Mouse (Mus musculus) heart, postnatal 0 days (tissue): ENCODE measurements around the gene Mmgt2. TPM values are rescaled to one million over a fixed set of nuclear protein-coding genes. Genes with fewer than 3 reads are reported as not detected.

Experiments used
- ATAC-seq: fragments of 200-750 bp; cut with Nextera tagmentation; 2 replicates; pipeline ENCODE4 v1.8.0; 2017; ENCODE audit warnings: low read depth, moderate number of reproducible peaks, moderate library complexity; ENCODE audit not compliant: insufficient read depth
- DNase-seq: peaks from one replicate; pipeline ENCODE4 v3.0.0-alpha.2; 2016; ENCODE audit warnings: low spot score
- H3K27ac ChIP-seq: fragments of 300-500 bp; sonication (generic); 2 replicates; pipeline ENCODE4 v1.5.1; 2014; ENCODE audit warnings: low read depth, mild to moderate bottlenecking
- H3K27me3 ChIP-seq: fragments of 300-500 bp; sonication (generic); 2 replicates; pipeline ENCODE4 v1.6.1; 2014; ENCODE audit warnings: low read length, mixed read lengths; ENCODE audit not compliant: control insufficient read depth, insufficient read depth
- H3K36me3 ChIP-seq: fragments of 300-500 bp; sonication (generic); replicated peaks from 2 replicates; pipeline ENCODE4 v1.6.1; 2014; ENCODE audit warnings: low read length, mixed read lengths; ENCODE audit not compliant: control insufficient read depth, insufficient read depth
- H3K4me1 ChIP-seq: fragments of 300-500 bp; sonication (generic); 2 replicates; pipeline ENCODE4 v1.6.1; 2014; ENCODE audit warnings: antibody characterized with exemption; ENCODE audit not compliant: control insufficient read depth, insufficient read depth
- H3K4me2 ChIP-seq: fragments of 300-500 bp; sonication (generic); 2 replicates; pipeline ENCODE4 v1.6.1; 2014; ENCODE audit warnings: low read depth, mild to moderate bottlenecking, low read length, moderate library complexity
- H3K4me3 ChIP-seq: fragments of 300-500 bp; sonication (generic); 2 replicates; pipeline ENCODE4 v1.5.1; 2014; ENCODE audit warnings: low read depth, low read length
- H3K9ac ChIP-seq: fragments of 300-500 bp; sonication (generic); replicated peaks from 2 replicates; pipeline ENCODE4 v1.6.1; 2014; ENCODE audit warnings: low read depth, low read length, mixed read lengths
- H3K9me3 ChIP-seq: fragments of 300-500 bp; sonication (generic); replicated peaks from 2 replicates; pipeline ENCODE4 v1.6.1; 2016; ENCODE audit warnings: low read length; ENCODE audit not compliant: control insufficient read depth
- CTCF ChIP-seq: IDR thresholded peaks from 2 replicates; pipeline ENCODE4 v1.5.1; 2016; ENCODE audit warnings: antibody characterized with exemption, control low read depth, low read depth
- EP300 ChIP-seq: IDR thresholded peaks from 2 replicates; pipeline ENCODE4 v1.6.1; 2016; ENCODE audit warnings: antibody characterized with exemption, low read depth
- WGBS: fragments of 180-500 bp; shearing (Covaris S2); extraction: QIAGEN DNeasy Blood & Tissue Kit; methylation state at CpG from one replicate; pipeline ENCODE4 v1.1.7; 2014; 5-methylcytosine and 5-hydroxymethylcytosine counted together
- polyA plus RNA-seq: library from polyadenylated mRNA; unstranded; fragments of >200 nt; fragmentation: Nextera tagmentation; extraction: Ambion mirVana; gene quantifications from 2 replicates; pipeline ENCODE4 v1.2.1, GENCODE M21; 2015
- total RNA-seq: library from RNA; depleted of rRNA; stranded (reverse); fragments of >200 nt; gene quantifications from 2 replicates; pipeline ENCODE4 v1.2.3, GENCODE M21; 2014; ENCODE audit warnings: low replicate concordance

Gene Mmgt2
- total and polyA plus RNA-seq, 2 experiments from 2014 or later: 36.0 to 38.9 TPM

- WGBS: 79% methylated on average over 8 of the region's 8 CpGs
- TF ChIP-seq EP300 (no peak), CTCF (no peak)
- no peaks in the 10 kb centered on the region for H3K27me3 ChIP-seq
- H3K4me1 ChIP-seq: 0 out of 2 replicates have a peak, but pooled peaks cover 3% of the 10 kb centered on the region
- no peak overlapping the region for H3K9ac ChIP-seq
- H3K36me3 ChIP-seq: peaks cover 31% of the 10 kb centered on the region
- no peak overlapping the region for H3K27ac ChIP-seq
- no peak overlapping the region for H3K4me2 ChIP-seq
- H3K4me3 ChIP-seq: no peak overlapping the region
- DNase-seq: no peak
- ATAC-seq: no peak
- no peaks in the 10 kb centered on the region for H3K9me3 ChIP-seq
Observed at GRCm38 (mm10) chr11:62614876-62615410, 33.5 kb upstream of the Mmgt2 start.

DNA sequence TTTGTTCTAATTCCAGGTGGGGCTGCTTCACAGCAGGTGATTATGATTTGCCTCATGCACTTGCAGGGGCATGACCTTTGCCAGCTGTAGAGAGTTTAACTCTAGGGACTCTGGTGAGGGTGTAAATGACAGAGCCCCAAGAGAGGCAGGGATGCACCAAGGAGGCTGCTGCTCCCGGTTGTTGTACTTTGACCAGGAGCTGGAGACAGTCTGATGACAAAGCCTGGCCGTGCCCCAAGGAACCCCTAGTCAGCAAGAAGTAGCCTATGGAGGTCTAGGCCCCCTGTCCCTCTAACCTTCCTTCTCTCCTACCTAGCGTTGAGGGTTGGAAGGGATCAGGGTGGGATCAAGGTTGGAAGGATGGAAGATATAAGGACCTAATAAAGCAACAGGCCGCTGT lies 33.0 kb upstream of the Mmgt2 start:
- 89% methylated on average over 4 of the region's 4 CpGs for WGBS
- TF ChIP-seq CTCF (no peak), EP300 (no peak)
- Histone ChIP-seq H3K4me3 (no peak overlapping the region), H3K36me3 (peaks cover 36% of the 10 kb centered on the region), H3K9me3 (no peaks in the 10 kb centered on the region), H3K4me2 (no peak overlapping the region), H3K9ac (no peak overlapping the region), H3K27ac (no peak overlapping the region), H3K27me3 (no peaks in the 10 kb centered on the region), H3K4me1 (0 out of 2 replicates have a peak, but pooled peaks cover 3% of the 10 kb centered on the region)
- ATAC-seq: no peak
- DNase-seq: no peak

DNA sequence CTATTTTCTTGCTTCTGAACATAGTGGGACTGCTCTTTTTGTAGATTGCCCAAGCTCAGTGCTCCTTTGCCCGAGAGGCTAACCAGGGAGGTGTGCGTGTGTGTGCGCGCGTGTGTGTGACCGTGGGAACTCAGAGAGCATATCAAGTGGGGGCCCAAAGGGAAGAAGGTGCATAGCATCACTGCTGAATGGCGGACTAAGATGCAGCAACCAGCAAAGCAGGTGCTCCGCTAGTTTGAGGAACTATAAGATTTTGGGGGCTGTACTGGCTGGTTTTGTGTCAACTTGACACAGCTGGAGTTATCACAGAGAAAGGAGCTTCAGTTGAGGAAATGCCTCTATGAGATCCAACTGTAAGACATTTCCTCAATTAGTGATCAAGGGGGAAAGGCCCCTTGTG lies 27.4 kb upstream of the Mmgt2 start:
- Histone ChIP-seq H3K27ac (no peak overlapping the region), H3K4me2 (no peak overlapping the region), H3K27me3 (no peaks in the 10 kb centered on the region), H3K9me3 (no peaks in the 10 kb centered on the region), H3K9ac (no peak overlapping the region), H3K36me3 (peaks cover 32% of the 10 kb centered on the region), H3K4me3 (no peak overlapping the region), H3K4me1 (peaks cover 24% of the 10 kb centered on the region)
- WGBS: 91% methylated on average over 8 of the region's 8 CpGs
- TF ChIP-seq EP300 (no peak), CTCF (no peak)
- DNase-seq: no peak
- ATAC-seq: no peak

- no peak for ATAC-seq
- Histone ChIP-seq H3K36me3 (peaks cover 32% of the 10 kb centered on the region), H3K4me2 (no peak overlapping the region), H3K9ac (no peak overlapping the region), H3K27me3 (no peaks in the 10 kb centered on the region), H3K4me3 (no peak overlapping the region), H3K9me3 (no peaks in the 10 kb centered on the region), H3K27ac (no peak overlapping the region), H3K4me1 (peaks cover 24% of the 10 kb centered on the region)
- DNase-seq: no peak
- WGBS: 83% methylated on average over 4 of the region's 4 CpGs
- TF ChIP-seq CTCF (no peak), EP300 (no peak)
Observed at GRCm38 (mm10) chr11:62621586-62622283, 26.7 kb upstream of the Mmgt2 start.

- H3K4me1 ChIP-seq: peaks cover 24% of the 10 kb centered on the region
- TF ChIP-seq CTCF (no peak), EP300 (no peak)
- ATAC-seq (no peak), DNase-seq (no peak)
- WGBS: 72% methylated on average over 4 of the region's 4 CpGs
- no peak overlapping the region for H3K4me2 ChIP-seq
- no peaks in the 10 kb centered on the region for H3K27me3 ChIP-seq
- peaks cover 26% of the 10 kb centered on the region for H3K36me3 ChIP-seq
- no peak overlapping the region for H3K27ac ChIP-seq
- no peaks in the 10 kb centered on the region for H3K9me3 ChIP-seq
- H3K4me3 ChIP-seq: no peak overlapping the region
- no peak overlapping the region for H3K9ac ChIP-seq
Observed at GRCm38 (mm10) chr11:62622850-62623249, 25.6 kb upstream of the Mmgt2 start.
